ENCODE assay signal across 14 mouse cellular contexts in genomic region chr14:68762916-68763315, GRCm38 (mm10).
DNase-seq lines count a peak whose midpoint lies in the region; TF ChIP-seq lines count a peak whose summit lies in the region.
"Had no signal": no experiment of that assay in that cellular context is flagged by ENCODE, and none has a peak within 500 bp of the region (broad histone marks: within the 10 kb centered on the region; RNA-seq: fewer than 3 reads in every experiment).

No protein-coding gene starts in this region.

- peak; percentile 23 for DNase-seq in lung, postnatal 14 days
- no peak for DNase-seq in lung, adult 2 months
- DNase-seq in cerebellum, adult 18-20 months = peak; percentile 78 to 86
- peak; percentile 69 to 80 for DNase-seq in cerebellum, postnatal 36 days
- DNase-seq in lung, postnatal 4 days = peak; percentile 23 to 25
- no peak for DNase-seq in embryo, embryonic 11 days
- DNase-seq in spleen, postnatal 36 days (ENCODE audit: low spot score in 2 of 2) = no peak
- DNase-seq: adrenal gland, adult 8-10 months; forebrain, postnatal 0 days; gastrocnemius, postnatal 14 days; kidney, adult 9 months; layer of hippocampus, postnatal 36 days; right cerebral cortex, postnatal 14 days had no signal

- TF ChIP-seq CTCF in lung, adult 2 months (IDR thresholded peaks at IDR 0.05; ENCODE audit: insufficient read depth, low read length) = no peak

- H3K4me1 ChIP-seq in lung, adult 2 months (ENCODE audit: control insufficient read depth, insufficient read depth, low read length) = no peaks in the 10 kb centered on the region
- H3K4me1 ChIP-seq: midbrain, embryonic 15.5 days had no signal

- H3K4me3 ChIP-seq in lung, adult 2 months (replicated peaks; ENCODE audit: extremely low read depth, low read depth, low read length) = no peak overlapping the region
- H3K4me3 ChIP-seq: midbrain, embryonic 15.5 days had no signal

- WGBS in lung, adult 2 months = 60% methylated on average over 3 of the region's 3 CpGs

- no peak for TF ChIP-seq POLR2A in lung, adult 2 months (IDR thresholded peaks at IDR 0.05; ENCODE audit: borderline replicate concordance, extremely low read depth, low read depth, low read length)

Comparison
In these comparisons a context has a peak if more than half of its experiments do, and no peak if none do; other contexts are left out.
1. DNase-seq: peak in lung, postnatal 14 days (single experiment), cerebellum, adult 18-20 months (2 of 2), cerebellum, postnatal 36 days (2 of 2) and lung, postnatal 4 days (2 of 2); none in lung, adult 2 months (single experiment), embryo, embryonic 11 days (single experiment) and spleen, postnatal 36 days (0 of 2).